Mouse (Mus musculus) Muller cell, postnatal 12 days (primary cell): ENCODE measurements around the gene Ulk4.

Source experiments
- DNase-seq: peaks from one replicate; pipeline ENCODE4 v3.0.0-alpha.2; 2015; ENCODE audit errors: inconsistent ontology term

The Ulk4 gene

GRCm38 (mm10) chr9:121277118-121278060 is at the start of gene Ulk4:
TSS of gene Ulk4 (minus strand) at chr9:121277197.
- DNase-seq: peak; percentile 95

- no peak for DNase-seq
Observed at GRCm38 (mm10) chr9:121322034-121322433, 45.0 kb upstream of the Ulk4 start.

- DNase-seq: no peak
Observed at GRCm38 (mm10) chr9:121321118-121321517, 44.1 kb upstream of the Ulk4 start.

- DNase-seq: no peak
Observed at GRCm38 (mm10) chr9:121320433-121320832, 43.4 kb upstream of the Ulk4 start.

- DNase-seq: peak; percentile 84
Observed at GRCm38 (mm10) chr9:121319323-121319966, 42.4 kb upstream of the Ulk4 start.

- peak; percentile 56 for DNase-seq
Observed at GRCm38 (mm10) chr9:121316621-121317405, 39.8 kb upstream of the Ulk4 start.

- no peak for DNase-seq
Observed at GRCm38 (mm10) chr9:121315901-121316595, 39.1 kb upstream of the Ulk4 start.

GRCm38 (mm10) chr9:121314541-121315152 is 37.6 kb upstream of the Ulk4 start:
- no peak for DNase-seq

GRCm38 (mm10) chr9:121313656-121314374 is 36.8 kb upstream of the Ulk4 start:
- DNase-seq: peak; percentile 53

GRCm38 (mm10) chr9:121312237-121312891 is 35.4 kb upstream of the Ulk4 start:
- DNase-seq: no peak

GRCm38 (mm10) chr9:121311846-121312236 is 34.8 kb upstream of the Ulk4 start:
- DNase-seq: no peak

GRCm38 (mm10) chr9:121310501-121310900 is 33.5 kb upstream of the Ulk4 start:
- no peak for DNase-seq

GRCm38 (mm10) chr9:121309287-121309686 is 32.3 kb upstream of the Ulk4 start:
- DNase-seq: no peak

GRCm38 (mm10) chr9:121305456-121305855 is 28.5 kb upstream of the Ulk4 start:
- DNase-seq: no peak

GRCm38 (mm10) chr9:121304520-121304919 is 27.5 kb upstream of the Ulk4 start:
- no peak for DNase-seq

GRCm38 (mm10) chr9:121303748-121304147 is 26.8 kb upstream of the Ulk4 start:
- no peak for DNase-seq

GRCm38 (mm10) chr9:121303086-121303485 is 26.1 kb upstream of the Ulk4 start:
- no peak for DNase-seq

GRCm38 (mm10) chr9:121302543-121302942 is 25.5 kb upstream of the Ulk4 start:
- no peak for DNase-seq

- DNase-seq: no peak
Observed at GRCm38 (mm10) chr9:121301041-121301920, 24.3 kb upstream of the Ulk4 start.
